Mouse (Mus musculus) neural tube, embryonic 10.5 days (tissue): ENCODE measurements at regions not wholly inside any gene's neighbourhood (a gene's known extent, or its start where the extent isn't known, plus 50 kb on each side); places are given as distances from the start of the nearest gene placed in this dataset.

ENCODE experiments used
- DNase-seq: peaks from one replicate; pipeline ENCODE4 v3.0.0-alpha.2; 2017; ENCODE audit warnings: low spot score; ENCODE audit errors: extremely low spot score

GRCm38 (mm10) chr8:26441268-26442030 is 322.1 kb downstream of the Gm45692 start:
- no peak for DNase-seq

- peak; percentile 76 for DNase-seq
Observed at GRCm38 (mm10) chr8:26443041-26443440, 323.7 kb downstream of the Gm45692 start.

- no peak for DNase-seq
Observed at GRCm38 (mm10) chr8:26443735-26444134, 324.4 kb downstream of the Gm45692 start.

GRCm38 (mm10) chr8:26445991-26446390 is 326.7 kb downstream of the Gm45692 start:
- DNase-seq = no peak

- no peak for DNase-seq
Observed at GRCm38 (mm10) chr8:26447886-26448640, 328.7 kb downstream of the Gm45692 start.

GRCm38 (mm10) chr8:26449291-26449690 is 330.0 kb downstream of the Gm45692 start:
- no peak for DNase-seq

GRCm38 (mm10) chr8:26450543-26450942 is 331.2 kb downstream of the Gm45692 start:
- DNase-seq = no peak

GRCm38 (mm10) chr8:26452976-26453573 is 333.7 kb downstream of the Gm45692 start:
- no peak for DNase-seq

- no peak for DNase-seq
Observed at GRCm38 (mm10) chr8:26465346-26465745, 346.0 kb downstream of the Gm45692 start.

- no peak for DNase-seq
Observed at GRCm38 (mm10) chr8:26468441-26468840, 349.1 kb downstream of the Gm45692 start.

GRCm38 (mm10) chr8:26469705-26470104 is 350.4 kb downstream of the Gm45692 start:
- DNase-seq = no peak

- peak; percentile 40 for DNase-seq
Observed at GRCm38 (mm10) chr8:26471811-26472550, 352.6 kb downstream of the Gm45692 start.

GRCm38 (mm10) chr8:26484749-26485148 is 365.4 kb downstream of the Gm45692 start:
- no peak for DNase-seq

GRCm38 (mm10) chr8:26487866-26488265 is 368.5 kb downstream of the Gm45692 start:
- no peak for DNase-seq

GRCm38 (mm10) chr8:26488590-26488989 is 369.3 kb downstream of the Gm45692 start:
- DNase-seq = no peak

- DNase-seq = no peak
Observed at GRCm38 (mm10) chr8:26501196-26501813, 382.0 kb downstream of the Gm45692 start.

GRCm38 (mm10) chr8:26501814-26502572 is 382.7 kb downstream of the Gm45692 start:
- DNase-seq = no peak

GRCm38 (mm10) chr8:26502772-26503171 is 383.4 kb downstream of the Gm45692 start:
- DNase-seq = no peak

GRCm38 (mm10) chr8:26503918-26504317 is 384.6 kb downstream of the Gm45692 start:
- DNase-seq = no peak

- peak; percentile 60 for DNase-seq
Observed at GRCm38 (mm10) chr8:26504319-26505035, 385.1 kb downstream of the Gm45692 start.
